Mouse (Mus musculus) embryonic facial prominence, embryonic 14.5 days (tissue): ENCODE data around the gene Ern1. TPM values are rescaled to one million over a fixed set of nuclear protein-coding genes. Genes with fewer than 3 reads are reported as not detected.

Source experiments
- ATAC-seq: fragments of 200-750 bp; cut with Nextera tagmentation; 2 replicates; pipeline ENCODE4 v1.8.0; 2017; ENCODE audit warnings: low read depth, moderate number of reproducible peaks, moderate TSS enrichment
- DNase-seq: peaks from one replicate; pipeline ENCODE4 v3.0.0-alpha.2; 2015; ENCODE audit warnings: low spot score
- H3K27ac ChIP-seq: fragments of 300-500 bp; sonication (generic); replicated peaks from 2 replicates; pipeline ENCODE4 v1.5.1; 2014; ENCODE audit warnings: low read depth, mild to moderate bottlenecking, low read length, moderate library complexity
- H3K27me3 ChIP-seq: fragments of 300-500 bp; sonication (generic); replicated peaks from 2 replicates; pipeline ENCODE4 v1.6.1; 2014; ENCODE audit warnings: low read length; ENCODE audit not compliant: control insufficient read depth, insufficient read depth
- H3K36me3 ChIP-seq: fragments of 300-500 bp; sonication (generic); 2 replicates; pipeline ENCODE4 v1.6.1; 2014; ENCODE audit warnings: low read length, mixed read lengths; ENCODE audit not compliant: control insufficient read depth, insufficient read depth
- H3K4me1 ChIP-seq: fragments of 300-500 bp; sonication (generic); 2 replicates; pipeline ENCODE4 v1.6.1; 2014; ENCODE audit warnings: antibody characterized with exemption, low read length; ENCODE audit not compliant: control insufficient read depth, insufficient read depth
- H3K4me2 ChIP-seq: fragments of 300-500 bp; sonication (generic); 2 replicates; pipeline ENCODE4 v1.6.1; 2014; ENCODE audit warnings: low read depth, mild to moderate bottlenecking, low read length, moderate library complexity, mixed read lengths
- H3K4me3 ChIP-seq: fragments of 300-500 bp; sonication (generic); 2 replicates; pipeline ENCODE4 v1.5.1; 2014; ENCODE audit warnings: low read depth, mild to moderate bottlenecking, low read length
- H3K9ac ChIP-seq: fragments of 300-500 bp; sonication (generic); 2 replicates; pipeline ENCODE4 v1.6.1; 2014; ENCODE audit warnings: low read depth, mild to moderate bottlenecking, low read length, moderate library complexity, mixed read lengths
- H3K9me3 ChIP-seq: fragments of 300-500 bp; sonication (generic); 2 replicates; pipeline ENCODE4 v1.6.1; 2016; ENCODE audit warnings: low read length; ENCODE audit not compliant: control insufficient read depth
- WGBS: fragments of 180-500 bp; shearing (Covaris S2); extraction: QIAGEN DNeasy Blood & Tissue Kit; methylation state at CpG from one replicate; pipeline ENCODE4 v1.1.7; 2014; 5-methylcytosine and 5-hydroxymethylcytosine counted together
- polyA plus RNA-seq: library from polyadenylated mRNA; unstranded; fragments of >200 nt; fragmentation: Nextera tagmentation; extraction: Ambion mirVana; gene quantifications from 2 replicates; pipeline ENCODE4 v1.2.1, GENCODE M21; 2014

Gene Ern1
- polyA plus RNA-seq, 1 experiment from 2014 or later: 7.0 TPM

DNA sequence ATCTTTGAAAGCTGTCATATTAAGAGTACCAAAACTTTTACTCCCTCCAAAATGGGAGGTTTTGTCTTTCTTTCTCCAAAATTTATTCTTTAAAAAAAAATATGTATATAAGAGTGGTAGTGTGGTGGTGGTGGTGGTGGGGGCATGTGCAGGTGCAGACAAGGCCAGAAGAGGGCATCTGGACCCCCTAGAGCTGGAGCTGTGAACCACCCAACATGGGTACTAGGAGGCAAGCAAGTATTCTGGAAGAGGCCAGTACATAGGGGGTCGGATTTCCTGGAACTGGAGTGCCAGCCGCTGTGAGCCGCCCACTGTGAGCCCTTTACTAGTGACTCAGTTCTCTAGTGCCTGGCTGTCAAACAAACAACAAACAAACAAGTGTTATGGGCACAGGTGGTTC, 34.9 kb upstream of the Ern1 start:
- DNase-seq (no peak), ATAC-seq (no peak)
- H3K9ac ChIP-seq: no peak overlapping the region
- H3K36me3 ChIP-seq: 0 out of 2 replicates have a peak, but pooled peaks cover 6% of the 10 kb centered on the region
- no peak overlapping the region for H3K27ac ChIP-seq
- WGBS: 45% methylated on average over 3 of the region's 3 CpGs
- H3K4me3 ChIP-seq: no peak overlapping the region
- no peaks in the 10 kb centered on the region for H3K9me3 ChIP-seq
- peaks cover 17% of the 10 kb centered on the region; the same call in 1 of the 2 replicates for H3K4me1 ChIP-seq
- no peaks in the 10 kb centered on the region for H3K27me3 ChIP-seq
- H3K4me2 ChIP-seq: no peak overlapping the region

DNA sequence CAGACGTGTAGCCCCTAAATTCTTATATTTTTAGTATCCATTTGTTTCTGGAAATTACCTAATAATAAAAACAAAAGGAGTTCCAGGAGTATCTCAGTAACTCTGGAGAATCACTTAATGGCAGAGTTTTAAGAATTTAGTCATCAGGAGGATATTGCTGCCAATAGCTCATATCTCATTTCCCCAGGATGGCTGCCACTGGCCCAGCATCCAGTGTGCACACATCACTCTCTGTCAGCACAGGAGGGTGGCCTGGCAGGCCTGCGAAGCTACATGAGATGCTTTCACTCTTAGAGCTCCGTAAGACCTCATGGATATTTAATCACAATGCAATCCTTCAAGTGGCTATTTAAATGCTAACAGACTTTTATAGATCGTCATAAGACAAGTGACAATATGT, 34.0 kb upstream of the Ern1 start:
- H3K27ac ChIP-seq: no peak overlapping the region
- H3K36me3 ChIP-seq: 0 out of 2 replicates have a peak, but pooled peaks cover 6% of the 10 kb centered on the region
- H3K4me3 ChIP-seq: no peak overlapping the region
- no peaks in the 10 kb centered on the region for H3K27me3 ChIP-seq
- peaks cover 21% of the 10 kb centered on the region for H3K4me1 ChIP-seq
- H3K9me3 ChIP-seq: no peaks in the 10 kb centered on the region
- H3K9ac ChIP-seq: no peak overlapping the region
- no peak for DNase-seq
- WGBS: 51% methylated on average over 4 of the region's 4 CpGs
- H3K4me2 ChIP-seq: no peak overlapping the region
- ATAC-seq: no peak

DNA sequence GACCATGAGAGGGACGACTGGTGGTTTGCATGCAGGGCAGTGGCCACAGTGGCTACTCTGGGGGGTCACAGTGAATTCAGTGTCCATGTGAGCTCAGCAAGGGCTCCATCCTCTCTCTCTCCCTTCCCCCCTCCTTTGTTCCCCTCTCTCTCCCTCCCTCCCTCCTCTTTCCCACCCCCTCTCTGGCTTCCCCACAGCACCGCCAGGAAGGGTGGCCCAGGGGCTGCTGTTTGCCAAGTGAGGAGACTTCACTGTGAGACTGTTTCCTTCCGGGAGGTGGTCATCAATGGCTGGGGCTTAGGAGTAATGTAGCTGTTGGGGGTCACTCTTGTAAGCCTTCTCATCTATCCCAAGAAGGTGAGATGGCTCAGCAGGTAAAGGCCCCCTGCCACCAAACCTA, 32.8 kb upstream of the Ern1 start:
- DNase-seq (no peak), ATAC-seq (no peak)
- 0 out of 2 replicates have a peak, but pooled peaks cover 2% of the 10 kb centered on the region for H3K36me3 ChIP-seq
- H3K9me3 ChIP-seq: no peaks in the 10 kb centered on the region
- H3K9ac ChIP-seq: 0 out of 2 replicates have a peak overlapping the region, but pooled peaks have one; percentile 11
- peaks cover 21% of the 10 kb centered on the region for H3K4me1 ChIP-seq
- WGBS: 37% methylated on average over 3 of the region's 3 CpGs
- no peak overlapping the region for H3K4me3 ChIP-seq
- no peak overlapping the region for H3K27ac ChIP-seq
- H3K27me3 ChIP-seq: no peaks in the 10 kb centered on the region
- H3K4me2 ChIP-seq: no peak overlapping the region

DNA sequence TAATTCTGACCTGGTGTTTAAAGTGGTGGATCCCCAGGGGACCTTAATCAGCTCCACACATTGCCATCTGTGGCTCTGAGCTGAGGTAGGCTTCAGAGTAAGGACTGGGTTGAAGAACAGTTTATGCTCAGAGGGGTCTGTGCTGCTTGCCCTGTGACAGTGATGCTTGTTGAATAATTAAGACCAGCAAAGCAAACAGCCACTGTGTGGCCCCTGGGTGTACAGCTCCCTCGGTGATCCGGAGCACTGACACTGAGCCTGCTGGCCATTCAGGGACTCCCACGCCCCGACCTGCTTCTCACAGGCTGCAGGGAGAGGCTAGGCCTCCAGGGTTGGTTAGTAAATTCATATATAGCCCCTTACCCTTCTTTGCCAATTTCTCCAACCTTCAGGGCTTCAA, 31.9 kb upstream of the Ern1 start:
- H3K4me1 ChIP-seq: peaks cover 21% of the 10 kb centered on the region
- DNase-seq (no peak), ATAC-seq (no peak)
- no peaks in the 10 kb centered on the region for H3K27me3 ChIP-seq
- no peaks in the 10 kb centered on the region for H3K36me3 ChIP-seq
- H3K27ac ChIP-seq: no peak overlapping the region
- no peaks in the 10 kb centered on the region for H3K9me3 ChIP-seq
- WGBS: 22% methylated on average over 4 of the region's 4 CpGs
- no peak overlapping the region for H3K4me2 ChIP-seq
- no peak overlapping the region for H3K9ac ChIP-seq
- no peak overlapping the region for H3K4me3 ChIP-seq

DNA sequence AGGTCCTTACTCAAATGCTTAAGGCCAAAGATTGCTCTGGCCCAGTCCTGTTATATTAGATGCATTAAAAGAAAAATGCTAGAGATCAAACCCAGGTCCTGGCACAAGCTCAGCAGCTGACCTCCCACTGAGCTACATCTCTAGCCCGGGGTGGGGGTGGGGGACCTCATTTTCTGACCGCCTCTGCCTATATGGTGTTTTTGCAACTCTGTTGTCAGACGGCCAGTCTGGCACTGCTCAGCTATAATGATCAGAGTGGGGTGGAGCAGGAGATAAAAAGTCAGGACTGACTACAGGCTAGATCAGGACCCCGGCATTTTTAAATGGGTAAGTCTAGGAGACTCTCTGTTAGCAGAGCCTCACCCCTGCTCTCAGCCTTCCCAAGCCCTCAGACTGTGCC, 30.7 kb upstream of the Ern1 start:
- ATAC-seq: no peak
- Histone ChIP-seq H3K4me3 (no peak overlapping the region), H3K27ac (peak overlapping the region; percentile 44; the same call in 1 of the 2 replicates), H3K4me1 (peaks cover 21% of the 10 kb centered on the region), H3K36me3 (no peaks in the 10 kb centered on the region), H3K9ac (no peak overlapping the region), H3K9me3 (no peaks in the 10 kb centered on the region), H3K27me3 (no peaks in the 10 kb centered on the region), H3K4me2 (no peak overlapping the region)
- 31% methylated on average over 4 of the region's 4 CpGs for WGBS
- no peak for DNase-seq

DNA sequence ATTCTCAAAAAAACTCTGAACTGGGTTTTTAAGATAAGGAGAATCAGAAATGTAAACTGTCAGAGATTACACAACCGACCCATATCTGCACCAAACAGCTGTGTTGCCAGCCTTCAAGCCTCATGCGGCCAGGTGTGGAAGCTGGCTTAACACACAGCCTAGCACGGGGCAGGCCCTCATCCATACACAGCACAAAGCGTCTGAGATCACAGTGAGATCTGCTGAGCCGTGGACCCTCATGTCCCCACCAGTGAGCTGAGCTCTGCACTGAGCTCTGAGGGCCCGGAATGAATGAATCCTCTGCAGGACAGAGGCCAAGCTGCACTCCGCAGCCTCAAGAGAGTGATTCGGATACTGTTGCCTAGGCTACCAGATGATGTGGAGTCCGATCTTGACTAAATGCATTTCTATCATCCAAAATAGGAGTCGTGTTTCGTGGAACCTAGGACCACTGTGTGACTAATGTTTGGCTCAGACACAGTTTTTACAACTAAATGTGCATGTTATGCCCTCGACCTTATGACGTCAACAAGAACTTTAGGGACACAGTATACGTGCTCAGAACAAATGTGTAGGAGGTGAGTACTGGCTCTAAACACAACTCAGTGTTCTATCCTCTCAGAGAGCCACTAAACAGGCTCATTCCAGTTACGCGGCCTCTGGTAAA, 27.6 kb upstream of the Ern1 start:
- H3K9me3 ChIP-seq: no peaks in the 10 kb centered on the region
- H3K4me2 ChIP-seq: no peak overlapping the region
- H3K27me3 ChIP-seq: no peaks in the 10 kb centered on the region
- 61% methylated on average over 16 of the region's 16 CpGs for WGBS
- peaks cover 17% of the 10 kb centered on the region for H3K4me1 ChIP-seq
- no peak overlapping the region for H3K4me3 ChIP-seq
- peaks cover 5% of the 10 kb centered on the region; the same call in 1 of the 2 replicates for H3K36me3 ChIP-seq
- DNase-seq: no peak
- peak; percentile 38; the same call in 1 of the 2 replicates for ATAC-seq
- H3K9ac ChIP-seq: no peak overlapping the region
- H3K27ac ChIP-seq: no peak overlapping the region

DNA sequence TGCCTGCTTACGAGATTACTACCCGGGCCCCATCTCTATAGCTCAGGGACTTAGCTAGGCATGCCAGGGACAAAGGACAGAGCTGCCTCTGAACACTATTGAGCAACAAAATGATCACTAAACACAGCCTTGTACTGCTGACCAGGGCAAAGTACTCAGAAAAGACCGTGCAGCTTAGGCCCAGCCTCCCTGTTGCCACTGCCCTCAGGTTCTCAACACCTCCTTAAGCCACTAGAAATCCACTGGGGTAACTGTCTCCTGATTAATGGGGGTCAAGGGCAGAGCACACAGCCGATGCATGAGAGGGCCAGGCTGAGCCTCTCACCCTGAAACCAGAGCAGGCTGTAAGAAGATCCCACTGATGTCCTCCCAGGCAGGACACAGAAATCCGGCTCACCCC, 26.8 kb upstream of the Ern1 start:
- Histone ChIP-seq H3K4me3 (no peak overlapping the region), H3K4me2 (no peak overlapping the region), H3K27me3 (no peaks in the 10 kb centered on the region), H3K4me1 (peaks cover 17% of the 10 kb centered on the region), H3K9me3 (no peaks in the 10 kb centered on the region), H3K27ac (no peak overlapping the region), H3K9ac (0 out of 2 replicates have a peak overlapping the region, but pooled peaks have one; percentile 8), H3K36me3 (peaks cover 10% of the 10 kb centered on the region)
- DNase-seq (no peak), ATAC-seq (no peak)
- 33% methylated on average over 5 of the region's 5 CpGs for WGBS

DNA sequence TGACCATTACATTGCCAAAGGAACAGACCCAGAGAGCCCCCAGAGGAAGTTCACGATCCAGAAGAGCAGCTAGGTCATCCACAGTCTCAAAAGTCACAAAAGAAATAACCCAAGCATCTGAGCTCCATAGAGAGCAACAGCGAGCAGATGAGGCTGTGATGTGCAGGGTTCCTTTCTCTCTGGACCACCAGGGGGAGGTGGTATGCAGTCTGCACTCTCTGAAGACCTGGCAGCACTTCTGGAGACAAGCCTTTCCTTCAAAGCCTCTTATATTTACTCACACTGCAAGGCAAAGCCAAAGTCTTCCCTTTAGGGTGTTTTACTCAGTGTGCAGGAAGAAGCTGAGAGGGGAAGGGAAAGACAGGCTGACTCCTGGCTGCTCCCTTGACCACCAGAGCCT, 25.5 kb upstream of the Ern1 start:
- no peaks in the 10 kb centered on the region for H3K27me3 ChIP-seq
- 44% methylated on average over 2 of the region's 2 CpGs for whole genome bisulfite sequencing
- H3K4me2 ChIP-seq: no peak overlapping the region
- no peaks in the 10 kb centered on the region for H3K9me3 ChIP-seq
- H3K9ac ChIP-seq: 0 out of 2 replicates have a peak overlapping the region, but pooled peaks have one; percentile 1
- peaks cover 20% of the 10 kb centered on the region for H3K36me3 ChIP-seq
- H3K4me3 ChIP-seq: no peak overlapping the region
- ATAC-seq (peak; percentile 65; the same call in 1 of the 2 replicates), DNase-seq (peak; percentile 81)
- H3K4me1 ChIP-seq: peaks cover 9% of the 10 kb centered on the region
- no peak overlapping the region for H3K27ac ChIP-seq

DNA sequence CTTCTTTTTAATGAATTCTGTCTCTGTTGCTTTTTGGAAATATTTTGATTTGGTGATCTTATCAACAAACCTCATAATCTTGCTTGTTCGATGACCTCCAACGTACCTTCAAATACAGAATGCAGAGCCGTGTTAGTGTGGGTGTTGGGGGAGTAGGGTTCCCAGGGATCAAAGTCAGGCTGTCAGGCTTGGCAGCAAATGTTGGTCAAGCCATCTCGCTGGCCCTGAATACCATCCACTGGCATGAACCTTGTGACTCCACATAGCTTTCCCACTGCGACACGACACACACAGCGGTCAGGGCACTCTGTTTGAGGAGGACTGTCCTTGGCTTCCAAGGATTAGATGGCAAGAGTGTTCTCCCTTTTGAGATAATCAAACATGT, 24.3 kb upstream of the Ern1 start:
- DNase-seq (no peak), ATAC-seq (no peak)
- no peak overlapping the region for H3K27ac ChIP-seq
- H3K27me3 ChIP-seq: no peaks in the 10 kb centered on the region
- peaks cover 25% of the 10 kb centered on the region for H3K36me3 ChIP-seq
- H3K4me3 ChIP-seq: no peak overlapping the region
- no peak overlapping the region for H3K9ac ChIP-seq
- no peaks in the 10 kb centered on the region for H3K4me1 ChIP-seq
- no peak overlapping the region for H3K4me2 ChIP-seq
- WGBS: 90% methylated on average over 7 of the region's 7 CpGs
- H3K9me3 ChIP-seq: no peaks in the 10 kb centered on the region
